Mouse (Mus musculus) T-cell, adult 2 months (primary cell): ENCODE results near the gene Thpo.

Experiments used
- DNase-seq: peaks from one replicate; pipeline ENCODE4 v3.0.0; 2022; ENCODE audit warnings: low spot score

Thpo gene

GRCm38 (mm10) chr16:20703699-20704400 is 30.5 kb downstream of the Thpo start:
- DNase-seq = no peak

GRCm38 (mm10) chr16:20703071-20703470 is 31.2 kb downstream of the Thpo start:
- DNase-seq = no peak

GRCm38 (mm10) chr16:20702522-20702893 is 31.8 kb downstream of the Thpo start:
- no peak for DNase-seq

GRCm38 (mm10) chr16:20701729-20702521 is 32.4 kb downstream of the Thpo start:
- DNase-seq = no peak

GRCm38 (mm10) chr16:20701316-20701715 is 33.0 kb downstream of the Thpo start:
- no peak for DNase-seq

GRCm38 (mm10) chr16:20700036-20700435 is 34.3 kb downstream of the Thpo start:
- no peak for DNase-seq

GRCm38 (mm10) chr16:20699266-20699665 is 35.0 kb downstream of the Thpo start:
- no peak for DNase-seq

GRCm38 (mm10) chr16:20695622-20696323 is 38.5 kb downstream of the Thpo start:
- peak; percentile 17 for DNase-seq

GRCm38 (mm10) chr16:20694781-20695180 is 39.5 kb downstream of the Thpo start:
- DNase-seq = no peak

GRCm38 (mm10) chr16:20693111-20693701 is 41.1 kb downstream of the Thpo start, which contains the start of gene Fam131a:
Fam131a (plus strand) TSS chr16:20693241.
- DNase-seq = peak; percentile 70

GRCm38 (mm10) chr16:20692241-20692965 is 41.9 kb downstream of the Thpo start:
- no peak for DNase-seq

- DNase-seq = no peak
Observed at GRCm38 (mm10) chr16:20691617-20692016, 42.7 kb downstream of the Thpo start.

GRCm38 (mm10) chr16:20690774-20691173 is 43.5 kb downstream of the Thpo start:
- no peak for DNase-seq

GRCm38 (mm10) chr16:20677974-20678675 is 56.2 kb downstream of the Thpo start:
- no peak for DNase-seq

GRCm38 (mm10) chr16:20677380-20677779 is 56.9 kb downstream of the Thpo start:
- DNase-seq = no peak

GRCm38 (mm10) chr16:20676702-20677101 is 57.6 kb downstream of the Thpo start:
- DNase-seq = no peak

- no peak for DNase-seq
Observed at GRCm38 (mm10) chr16:20675213-20675612, 59.1 kb downstream of the Thpo start.
